Mouse (Mus musculus) right cerebral cortex, postnatal 4 days (tissue): ENCODE data around the gene Fancd2.

ENCODE experiments used
- DNase-seq: peaks from one replicate; pipeline ENCODE4 v3.0.0-alpha.2; 2022

The Fancd2 gene

GRCm38 (mm10) chr6:113612258-113612969 lies 80.9 kb downstream of the Fancd2 start:
- DNase-seq = no peak

- DNase-seq = no peak
Measured at GRCm38 (mm10) chr6:113614152-113614551, 82.7 kb downstream of the Fancd2 start.

GRCm38 (mm10) chr6:113614997-113615396 lies 83.5 kb downstream of the Fancd2 start:
- DNase-seq = no peak

- DNase-seq = no peak
Measured at GRCm38 (mm10) chr6:113615489-113615888, 84.0 kb downstream of the Fancd2 start.

- DNase-seq = no peak
Measured at GRCm38 (mm10) chr6:113623386-113623785, 91.9 kb downstream of the Fancd2 start.

GRCm38 (mm10) chr6:113623941-113624751 lies 92.7 kb downstream of the Fancd2 start, which contains the start of gene Vhl:
Gene Vhl (plus strand): TSS chr6:113623959.
- DNase-seq = peak; percentile 82

GRCm38 (mm10) chr6:113624989-113625770 lies 93.7 kb downstream of the Fancd2 start:
- peak; percentile 8 for DNase-seq

GRCm38 (mm10) chr6:113630322-113630721 lies 98.8 kb downstream of the Fancd2 start:
- no peak for DNase-seq

GRCm38 (mm10) chr6:113632863-113633262 lies 101.4 kb downstream of the Fancd2 start:
- no peak for DNase-seq

- peak; percentile 88 for DNase-seq
Measured at GRCm38 (mm10) chr6:113638302-113639040, 107.0 kb downstream of the Fancd2 start, which contains the start of gene Irak2. Gene Irak2 (plus strand): TSS chr6:113638467.

GRCm38 (mm10) chr6:113639201-113639600 lies 107.7 kb downstream of the Fancd2 start:
- no peak for DNase-seq

- no peak for DNase-seq
Measured at GRCm38 (mm10) chr6:113642605-113643004, 111.1 kb downstream of the Fancd2 start.

- DNase-seq = no peak
Measured at GRCm38 (mm10) chr6:113643021-113643420, 111.5 kb downstream of the Fancd2 start.

- DNase-seq = no peak
Measured at GRCm38 (mm10) chr6:113643967-113644366, 112.5 kb downstream of the Fancd2 start.

GRCm38 (mm10) chr6:113644808-113645207 lies 113.3 kb downstream of the Fancd2 start:
- DNase-seq = no peak
